Mouse (Mus musculus) bone marrow, adult 2 months (tissue): Measurements from ENCODE around the gene Cyth1.

Experiments
- CTCF ChIP-seq: fragments of 200-500 bp; IDR thresholded peaks from 2 replicates; pipeline ENCODE4 v1.5.1; 2011; ENCODE audit warnings: low read length, control low read depth; ENCODE audit not compliant: control insufficient read depth, insufficient read depth
- POLR2A ChIP-seq: fragments of 200-500 bp; IDR thresholded peaks from 2 replicates; pipeline ENCODE4 v1.6.1; 2011; ENCODE audit warnings: low read depth, mild to moderate bottlenecking, control low read depth, low read length, borderline replicate concordance; ENCODE audit not compliant: control insufficient read depth

GRCm38 (mm10) chr11:118103383-118103782, 145.0 kb downstream of the Cyth1 start:
- TF ChIP-seq CTCF = no peak
- TF ChIP-seq POLR2A = no peak
